Mouse (Mus musculus) liver, embryonic 14.5 days (tissue): Measurements from ENCODE around the gene Sncb.

ENCODE experiments used
- CTCF ChIP-seq: IDR thresholded peaks from 2 replicates; pipeline ENCODE4 v1.5.1; 2016; ENCODE audit warnings: antibody characterized with exemption, low read depth, control low read depth
- EP300 ChIP-seq: IDR thresholded peaks from 2 replicates; pipeline ENCODE4 v1.6.1; 2016; ENCODE audit warnings: antibody characterized with exemption, low read depth

- TF ChIP-seq CTCF (no peak), EP300 (no peak)
These were observed 16.5 kb downstream of the Sncb start, which contains the start of gene Gprin1 for GRCm38 (mm10) chr13:54749864-54750411.
